Mouse (Mus musculus) heart, adult 8-10 months (tissue): Measurements from ENCODE around the gene Rab11fip3. TPM values are rescaled to one million over a fixed set of nuclear protein-coding genes. Genes with fewer than 3 reads are reported as not detected.
A peak's percentile ranks its signal among the peaks of the same experiment; 100 is the strongest.

ENCODE experiments used
- DNase-seq: peaks from one replicate; pipeline ENCODE4 v3.0.0; 2022; ENCODE audit warnings: low spot score
- total RNA-seq, 4 experiments: library from RNA; stranded (reverse); gene quantifications; 2 replicates each; pipeline ENCODE4 v1.2.4; 2022

Rab11fip3 gene
- total RNA-seq, 4 experiments from 2014 or later, result 30.0 to 33.6 (median 32.2) TPM

DNA sequence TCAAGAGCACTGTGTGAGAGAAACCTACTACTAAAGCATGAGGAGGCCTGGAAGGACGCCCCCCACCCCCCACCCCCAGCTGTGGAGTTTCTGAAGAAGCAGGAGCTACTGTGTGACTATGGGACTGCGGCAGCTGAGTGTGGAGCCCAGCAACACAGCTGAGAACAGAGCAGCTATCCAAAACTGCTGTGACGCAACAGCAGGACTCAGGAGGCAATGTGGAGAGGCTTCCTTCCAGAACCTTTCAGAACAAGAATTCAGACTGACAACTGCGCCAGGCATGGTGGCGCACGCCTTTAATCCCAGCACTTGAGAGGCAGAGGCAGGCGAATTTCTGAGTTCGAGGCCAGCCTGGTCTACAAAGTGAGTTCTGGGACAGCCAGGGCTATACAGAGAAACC is 28.6 kb downstream of the Rab11fip3 start:
- peak; percentile 38 for DNase-seq

DNA sequence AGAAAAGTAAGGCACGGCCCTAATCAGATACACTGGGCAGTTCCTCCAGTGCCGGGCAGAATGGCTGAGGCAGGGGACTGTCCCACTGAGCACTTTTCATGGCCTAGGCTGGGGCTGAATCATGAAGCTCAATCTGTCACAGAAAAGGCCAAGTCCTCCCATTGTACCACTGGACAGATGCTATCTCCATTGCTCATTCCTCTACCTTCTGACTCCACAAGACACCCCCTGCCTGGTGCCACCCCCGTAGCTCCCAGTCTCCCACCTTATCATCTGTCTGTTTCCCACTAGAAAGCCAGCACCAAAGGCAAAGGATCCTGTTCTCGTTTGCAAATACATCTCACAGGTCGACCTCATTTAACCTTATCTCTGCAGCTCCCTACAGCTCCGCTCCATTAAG is 37.3 kb downstream of the Rab11fip3 start:
- no peak for DNase-seq

DNA sequence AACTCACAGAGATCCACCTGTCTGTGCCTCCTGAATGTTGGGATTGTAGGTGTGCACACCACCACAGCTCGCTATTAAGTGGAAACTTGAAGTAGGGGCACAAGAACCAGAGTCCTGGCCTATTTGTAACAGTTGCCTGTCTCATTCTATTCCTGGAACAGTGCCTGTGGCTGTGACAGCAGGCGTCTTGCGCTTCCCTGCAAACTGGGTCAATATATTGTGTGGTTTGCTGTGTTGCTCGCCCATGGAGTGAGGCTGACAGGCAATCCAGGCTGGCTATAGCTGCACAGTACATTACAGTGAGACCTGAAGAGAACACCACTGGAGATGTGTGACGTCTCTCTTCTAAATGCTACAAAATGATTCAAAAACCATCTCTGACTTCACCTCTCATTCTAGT is 37.8 kb downstream of the Rab11fip3 start:
- no peak for DNase-seq

DNA sequence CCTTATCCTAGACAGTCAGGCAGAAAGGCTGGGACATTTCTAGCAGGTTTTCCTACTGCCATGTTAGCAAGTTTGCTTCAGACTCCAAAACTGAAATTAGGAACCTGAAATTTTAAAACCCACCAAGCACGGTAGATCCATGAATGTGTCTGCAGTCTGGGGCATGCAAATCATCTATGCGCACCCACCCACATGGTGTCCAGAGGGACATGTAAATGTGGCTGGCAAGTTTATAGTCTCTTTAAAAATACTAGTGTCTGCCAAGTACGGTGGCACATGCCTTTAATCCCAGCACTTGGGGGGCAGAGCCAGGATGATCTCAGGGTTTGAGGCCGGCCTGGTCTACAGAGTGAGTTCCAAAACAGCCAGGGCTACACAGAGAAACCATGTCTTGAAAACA is 41.1 kb downstream of the Rab11fip3 start:
- no peak for DNase-seq

DNA sequence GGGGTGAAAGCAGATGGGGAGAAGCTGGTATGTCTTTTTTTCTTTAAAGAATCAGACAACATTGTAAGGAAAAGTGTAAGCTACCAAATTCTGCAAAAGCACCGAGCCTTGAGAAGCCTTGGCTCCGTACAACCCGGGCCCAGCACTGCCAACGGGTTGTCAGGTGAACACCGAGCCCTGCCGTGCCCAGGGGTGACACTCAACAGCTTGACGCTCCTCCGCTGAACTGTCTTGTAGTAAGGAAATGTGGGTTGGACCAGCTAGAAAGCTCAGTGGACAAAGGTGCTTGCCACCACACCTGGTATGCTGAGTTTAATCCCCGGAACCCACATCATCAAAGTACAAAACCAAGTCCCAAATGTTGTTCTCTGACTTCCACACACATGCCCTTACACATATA is 44.7 kb downstream of the Rab11fip3 start:
- DNase-seq, result no peak

DNA sequence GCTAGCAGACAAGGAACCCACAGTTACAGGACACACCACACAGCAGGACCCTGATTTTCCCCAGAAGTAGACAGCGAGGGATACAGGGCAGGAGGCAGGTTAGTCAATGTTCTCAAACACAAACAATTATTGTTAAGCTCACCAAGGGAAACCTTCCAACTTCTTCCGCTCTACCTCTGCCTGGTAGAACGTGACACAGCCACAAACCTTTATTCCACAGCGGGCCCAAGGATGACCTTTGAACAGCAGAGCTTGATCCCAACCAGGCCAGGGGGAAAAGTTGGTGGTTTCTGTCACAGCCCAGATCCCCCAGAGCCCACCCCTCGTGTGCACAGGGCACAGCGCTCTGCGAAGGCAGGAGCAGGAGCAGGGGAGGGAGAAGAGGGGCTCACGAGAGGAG is 45.4 kb downstream of the Rab11fip3 start:
- no peak for DNase-seq

DNA sequence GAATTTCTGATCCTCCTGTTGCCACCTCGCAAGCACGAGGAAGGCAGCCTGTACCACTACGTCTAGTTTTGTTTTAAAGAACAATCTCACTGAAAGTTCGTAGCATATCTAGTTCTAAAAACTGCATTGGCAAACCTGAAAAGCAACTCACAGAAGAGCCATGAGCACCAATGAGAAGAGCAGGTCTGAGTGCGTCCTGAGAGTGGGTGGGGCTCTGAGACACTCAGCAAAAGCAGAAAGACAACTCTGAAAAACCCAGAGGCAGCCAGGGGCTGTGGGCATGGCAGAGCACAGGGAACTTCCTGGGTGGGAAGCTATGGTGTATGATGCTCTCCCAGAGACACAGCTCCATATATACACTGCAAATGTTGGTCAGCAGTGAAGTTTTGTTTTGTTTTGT is 46.2 kb downstream of the Rab11fip3 start:
- DNase-seq, result no peak

DNA sequence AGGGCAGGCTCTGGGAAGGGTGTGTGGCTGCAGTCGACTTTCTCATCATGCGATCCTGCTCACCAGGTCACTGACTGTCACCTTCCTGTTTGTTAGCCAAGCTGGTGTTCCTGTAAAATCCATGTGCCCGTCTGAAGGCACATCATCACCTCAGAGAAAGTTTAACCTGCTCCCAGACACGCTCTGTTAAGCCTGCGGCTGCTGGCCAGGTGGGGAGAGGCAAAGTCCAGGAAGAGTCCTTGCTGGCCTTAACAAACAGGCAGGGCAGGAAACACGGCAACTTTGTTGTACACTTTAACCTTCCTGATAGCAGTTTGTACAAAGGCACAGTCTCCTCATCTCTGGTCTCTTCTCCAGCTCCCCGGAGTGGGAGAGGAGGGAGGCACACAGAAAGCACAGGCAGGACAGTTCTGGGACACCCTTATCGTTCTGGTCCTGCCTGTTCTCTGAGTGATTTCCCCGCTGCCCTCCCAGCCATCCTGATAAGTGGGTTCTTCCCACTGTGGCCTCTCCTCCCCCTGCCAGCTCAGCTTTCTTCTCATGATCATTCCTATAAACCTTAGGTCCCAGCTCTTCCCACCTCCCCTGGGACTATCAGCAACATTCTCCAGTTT is 47.5 kb downstream of the Rab11fip3 start:
- no peak for DNase-seq

DNA sequence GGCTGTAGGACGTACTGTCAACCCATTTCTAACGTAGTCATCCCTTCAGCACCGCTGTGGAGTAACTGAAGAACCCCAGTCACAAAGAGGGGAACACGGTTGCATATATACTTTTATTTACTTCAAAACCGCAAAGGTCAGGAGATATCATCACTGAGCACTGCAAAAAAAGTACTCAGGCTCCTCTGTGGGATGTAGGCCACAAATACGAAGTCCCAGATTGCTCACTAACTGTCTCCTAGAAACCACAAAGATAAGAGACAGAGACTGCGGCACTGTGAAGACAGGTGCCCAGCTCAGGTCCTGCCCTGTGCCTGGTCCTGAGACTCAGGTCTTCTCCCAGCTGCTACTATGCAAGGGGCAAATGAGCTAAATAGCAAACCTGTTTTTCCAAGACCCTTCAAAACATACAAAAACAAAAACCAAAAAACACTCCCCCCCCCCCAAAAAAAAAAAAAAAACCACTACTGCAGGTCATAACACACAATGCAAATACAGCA is 48.5 kb downstream of the Rab11fip3 start:
- DNase-seq, result no peak

DNA sequence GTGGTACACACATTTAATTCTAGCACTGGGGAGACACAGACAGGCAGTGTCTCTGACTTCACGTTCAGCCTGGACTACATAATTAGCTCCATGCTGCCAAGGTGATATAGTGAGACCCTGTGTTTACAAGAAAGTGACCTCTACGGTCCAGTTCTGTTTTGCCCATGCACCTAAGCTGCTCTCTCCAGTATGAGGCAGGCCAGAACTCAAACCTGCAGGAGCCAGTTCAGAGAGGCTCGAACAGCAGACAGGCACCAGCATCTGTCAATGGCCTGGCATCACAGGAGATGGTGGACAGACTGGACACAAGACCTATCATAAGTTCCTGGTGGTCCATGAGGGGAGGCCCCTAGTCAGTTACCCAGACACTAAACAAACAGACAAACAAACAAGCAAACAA is 51.0 kb downstream of the Rab11fip3 start:
- DNase-seq, result no peak

DNA sequence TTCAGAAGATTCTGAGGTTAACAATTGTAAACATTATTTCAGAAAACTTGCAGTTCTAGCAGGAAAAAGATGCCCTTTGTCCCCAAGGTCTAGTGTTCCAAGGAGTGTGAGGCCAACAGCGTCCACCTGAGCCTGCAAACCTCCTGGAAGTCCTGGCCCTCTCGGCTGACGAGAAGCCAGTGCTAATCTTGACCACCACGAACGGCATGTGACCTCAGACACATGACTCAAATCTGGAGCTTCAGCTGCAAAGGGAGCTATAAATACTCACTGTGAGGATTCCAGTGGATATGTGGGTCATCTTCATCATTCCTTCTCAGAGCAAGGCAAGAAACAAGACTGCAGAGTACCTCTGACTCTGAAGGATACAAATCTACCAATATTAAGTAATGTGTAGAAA is 51.4 kb downstream of the Rab11fip3 start:
- peak; percentile 62 for DNase-seq

DNA sequence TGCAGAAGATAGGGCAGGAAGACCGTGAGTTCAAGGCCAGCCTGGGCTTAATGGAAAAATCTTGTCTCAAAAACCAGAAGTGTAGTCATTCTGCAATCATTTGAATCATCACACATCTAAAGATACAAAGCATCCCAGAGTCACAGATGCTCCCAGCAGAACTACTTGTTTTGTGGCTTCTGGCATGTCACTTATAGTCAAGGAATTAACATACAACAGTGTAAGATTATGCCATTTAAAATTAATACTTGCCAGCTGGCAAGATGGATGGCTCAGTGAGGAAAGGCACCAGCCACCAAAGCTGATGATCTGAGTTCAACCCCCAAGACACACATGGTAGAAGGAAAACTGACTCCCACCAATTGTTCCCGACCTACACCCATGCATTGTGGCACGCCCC is 52.3 kb downstream of the Rab11fip3 start:
- no peak for DNase-seq

DNA sequence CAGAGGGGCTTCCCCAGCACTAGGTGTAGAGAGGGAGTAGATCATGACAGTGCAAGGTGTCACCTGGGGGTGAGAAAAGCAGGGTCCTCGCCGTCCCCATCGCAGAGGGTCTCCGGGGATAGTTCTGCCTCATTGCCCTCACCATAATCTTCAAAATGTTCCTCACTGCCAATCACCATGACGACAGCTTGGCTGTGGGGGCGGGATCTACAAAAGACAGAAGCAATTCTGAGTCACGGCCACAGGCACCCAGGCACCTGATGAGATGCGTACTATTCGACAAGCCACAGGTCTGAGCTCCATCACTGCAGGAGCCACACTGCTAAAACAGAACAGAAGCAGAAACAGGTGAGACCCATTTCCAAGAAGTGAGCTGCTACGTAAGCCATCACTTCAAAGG is 55.6 kb downstream of the Rab11fip3 start:
- DNase-seq, result no peak

DNA sequence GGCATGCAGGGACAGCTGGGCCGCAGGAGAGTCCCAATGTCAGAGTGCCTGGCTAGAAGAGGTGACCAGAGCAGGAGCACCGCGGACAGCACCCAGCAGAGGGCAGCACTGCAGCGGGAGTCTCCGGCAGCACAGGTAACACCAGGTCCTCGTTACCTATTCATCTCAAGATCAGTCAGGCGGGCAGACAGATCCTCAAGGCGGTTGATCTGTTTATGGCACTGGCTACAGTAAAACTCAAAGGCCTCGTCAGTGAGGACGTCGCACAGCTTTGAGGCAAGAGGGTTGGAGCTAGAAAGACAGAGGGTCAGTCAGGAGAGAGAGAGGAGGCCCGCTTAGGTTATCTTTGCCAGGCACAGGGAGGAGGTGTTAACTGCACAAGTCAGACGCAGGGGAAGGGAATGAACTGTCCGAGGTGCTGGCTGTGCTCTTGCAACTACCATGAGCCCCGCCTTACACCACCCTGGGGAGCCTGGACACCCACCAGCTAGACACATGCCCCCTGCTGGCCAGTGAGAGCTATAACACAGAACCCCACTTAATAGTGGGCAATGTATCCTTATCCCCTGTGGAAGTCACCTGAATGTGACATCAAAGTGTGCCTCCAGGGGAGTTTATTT is 57.4 kb downstream of the Rab11fip3 start:
- peak; percentile 68 for DNase-seq

DNA sequence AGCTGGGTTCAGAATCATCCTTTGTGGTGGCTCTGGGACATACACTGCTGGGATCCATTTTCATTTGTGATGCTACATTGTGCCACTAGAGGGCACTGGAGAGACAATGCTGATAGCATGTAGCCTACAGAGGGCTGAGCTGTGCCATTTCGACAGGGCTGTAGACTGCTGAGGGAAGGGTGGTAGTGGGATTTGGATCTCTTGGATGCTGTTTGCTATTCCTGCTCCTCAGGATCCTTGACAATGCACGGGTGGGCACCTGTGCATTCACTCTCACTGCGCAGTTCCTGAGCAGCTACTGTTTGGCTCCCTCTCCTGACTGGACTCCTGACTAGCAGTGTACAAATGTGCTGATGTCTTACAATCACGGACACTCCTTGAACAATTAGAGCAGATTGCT is 59.8 kb downstream of the Rab11fip3 start:
- peak; percentile 81 for DNase-seq

DNA sequence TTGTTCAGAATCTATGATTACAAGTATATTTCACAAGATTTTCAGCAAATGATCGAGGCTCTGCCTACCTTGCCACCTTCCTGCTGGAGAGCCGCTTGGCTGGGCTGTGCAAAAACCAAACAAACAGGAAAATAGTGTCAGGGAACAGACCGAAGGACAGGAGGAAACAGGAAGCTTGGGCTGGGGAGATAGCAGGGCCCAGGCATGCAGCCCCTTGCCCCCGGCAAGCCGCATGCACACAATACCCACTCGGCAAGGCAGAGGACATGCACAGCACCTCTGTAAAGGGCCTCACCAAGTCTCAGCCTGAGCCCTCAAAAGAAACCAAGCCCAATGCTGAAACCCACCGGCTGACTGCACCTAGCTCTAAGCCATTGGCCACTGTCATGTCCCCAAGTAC is 60.6 kb downstream of the Rab11fip3 start:
- no peak for DNase-seq

DNA sequence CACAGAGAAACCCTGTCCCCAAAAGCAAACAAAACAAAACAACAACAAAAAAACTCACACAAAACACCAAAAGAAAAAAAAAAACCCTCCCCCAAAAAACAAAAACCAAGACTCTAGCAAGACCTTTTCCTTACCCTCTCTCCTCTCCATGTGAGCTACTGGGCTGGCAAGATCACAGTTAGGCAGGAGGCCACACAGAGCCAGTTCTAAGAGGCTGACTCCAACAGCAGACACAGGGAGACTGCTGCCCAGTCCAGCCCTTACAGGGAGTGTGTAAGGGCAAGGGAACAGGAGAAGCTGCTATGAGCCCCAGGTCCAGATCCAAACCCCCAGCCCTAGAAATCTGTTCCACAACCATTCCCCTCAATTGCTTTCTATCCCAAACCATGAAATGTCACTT is 61.0 kb downstream of the Rab11fip3 start:
- no peak for DNase-seq

DNA sequence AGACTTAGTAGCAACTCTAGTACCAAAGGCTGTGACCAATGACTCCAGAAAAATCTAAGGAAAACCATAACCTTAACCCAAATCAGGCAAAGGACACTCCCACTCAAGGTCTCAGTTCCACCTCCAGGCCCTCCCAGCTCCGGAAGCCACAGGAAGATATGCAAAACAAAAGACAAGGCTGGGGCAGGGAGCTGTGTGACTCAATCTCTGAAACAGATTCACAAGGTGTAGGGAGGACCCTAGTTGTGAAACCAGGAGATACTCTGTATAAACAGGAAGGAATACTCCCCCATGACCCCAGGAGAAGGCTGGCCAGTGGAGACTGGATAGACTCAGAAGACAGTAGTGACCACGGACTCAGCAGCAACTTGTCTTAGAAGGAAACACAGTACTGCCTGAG is 61.7 kb downstream of the Rab11fip3 start:
- DNase-seq, result no peak

DNA sequence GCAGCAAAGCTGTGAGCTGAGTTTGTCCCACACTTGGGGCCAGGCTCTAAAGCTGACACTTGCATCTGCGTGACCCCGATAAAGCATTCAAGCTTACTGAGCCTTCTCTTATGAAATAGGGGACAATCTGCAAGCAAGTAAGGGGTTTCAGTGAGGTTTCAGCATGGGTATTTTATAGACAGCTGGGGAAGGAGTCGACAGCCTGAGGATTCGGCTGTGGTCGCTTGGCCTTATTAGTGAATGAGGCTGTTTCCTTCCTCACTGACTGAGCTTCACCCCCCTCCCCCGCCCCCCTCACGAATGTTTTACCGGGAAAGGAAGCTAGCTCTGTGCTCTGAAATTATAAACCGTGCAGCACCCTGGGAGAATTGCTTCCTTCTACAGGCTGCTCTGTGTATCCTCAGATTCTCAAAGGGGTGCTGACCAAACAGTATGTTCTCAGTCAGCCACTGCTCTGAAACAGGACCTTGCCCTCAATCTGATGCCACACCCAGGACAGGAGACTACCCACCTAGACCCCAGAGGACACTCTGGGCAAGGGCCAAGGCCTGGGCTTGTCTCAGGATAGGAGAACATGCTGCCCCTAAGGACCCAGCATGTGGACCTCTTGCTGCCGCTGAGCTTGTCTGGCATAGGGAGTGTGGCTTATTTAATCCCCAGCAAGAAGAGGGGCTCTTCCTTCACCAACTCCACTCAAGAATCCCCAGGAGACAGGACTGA is 63.5 kb downstream of the Rab11fip3 start:
- DNase-seq, result no peak

DNA sequence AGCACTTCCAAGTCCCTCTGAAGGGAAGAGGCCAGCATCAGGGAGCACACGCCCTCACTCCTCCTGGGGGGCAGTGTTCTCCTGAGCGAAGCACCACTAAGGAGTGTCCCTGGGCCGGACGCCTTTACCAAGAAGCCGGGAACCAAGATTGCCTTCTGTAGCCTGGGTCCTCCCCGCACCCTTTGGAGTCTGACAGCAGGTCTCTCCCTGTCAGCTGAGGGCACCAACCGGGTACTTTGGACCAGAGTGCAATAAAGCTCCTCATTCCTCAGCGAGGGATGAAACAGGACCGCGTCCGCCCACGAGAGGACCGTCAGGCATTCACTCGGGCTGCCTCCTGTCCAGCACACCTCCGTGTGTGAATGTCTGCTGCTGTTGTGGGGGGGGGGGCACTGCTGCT is 64.6 kb downstream of the Rab11fip3 start:
- DNase-seq, result no peak

DNA sequence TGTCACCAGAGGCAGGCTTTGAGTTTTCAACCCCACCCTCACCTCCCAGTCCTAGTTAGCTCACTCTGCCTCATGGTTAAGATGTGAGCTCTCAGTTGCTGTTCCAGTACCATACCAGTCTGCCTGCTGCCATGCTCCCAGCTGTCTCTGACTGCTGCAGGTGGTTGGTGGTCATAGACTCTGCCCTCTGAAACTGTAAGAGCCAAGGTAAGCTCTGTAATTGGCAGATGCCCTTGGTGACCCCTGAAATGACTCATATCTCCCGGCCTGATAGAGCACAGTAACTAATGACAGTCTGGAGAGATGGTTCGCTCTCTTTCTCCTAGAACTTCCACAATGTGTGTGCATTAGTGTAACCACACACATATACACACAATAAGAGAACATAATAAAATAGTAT is 65.5 kb downstream of the Rab11fip3 start:
- DNase-seq, result no peak

DNA sequence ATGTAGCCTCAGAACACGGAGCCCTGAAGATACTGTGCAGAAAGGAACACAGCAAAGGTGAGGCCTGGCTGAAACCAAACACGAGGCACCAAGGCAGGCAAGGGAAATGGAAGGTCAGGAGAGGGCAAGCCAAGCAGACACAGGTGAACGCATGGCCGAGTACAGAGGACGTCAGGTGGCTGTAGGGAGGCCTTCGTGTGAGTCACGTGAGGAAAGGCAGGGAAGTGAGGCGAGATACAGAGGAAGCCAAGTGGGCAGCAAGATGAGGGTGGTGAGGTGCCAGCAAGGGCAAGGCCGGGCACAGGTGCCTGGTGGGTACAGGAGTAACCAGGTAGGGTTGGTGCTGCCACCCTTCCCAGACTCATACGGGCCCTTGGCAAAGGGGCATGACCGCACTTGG is 70.9 kb downstream of the Rab11fip3 start:
- no peak for DNase-seq

DNA sequence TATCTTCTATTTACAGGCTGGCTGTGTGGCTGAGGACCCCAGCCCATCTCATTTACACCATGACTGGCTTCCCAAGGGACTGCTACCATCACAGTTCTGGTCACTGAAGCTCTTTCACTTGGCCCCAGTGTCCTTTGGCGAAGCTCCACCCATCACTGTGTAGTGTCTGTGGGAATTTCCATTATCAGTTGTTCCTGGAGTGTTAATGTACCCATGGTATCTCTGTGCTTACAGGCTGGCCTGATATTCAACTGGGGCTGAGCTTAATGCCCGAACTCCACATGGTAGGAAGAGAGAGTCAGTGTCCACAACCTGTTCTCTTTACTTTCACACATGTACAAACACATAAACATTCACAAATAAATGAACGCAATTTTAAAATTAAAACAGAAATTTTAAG is 75.9 kb downstream of the Rab11fip3 start:
- DNase-seq, result no peak
